Mouse (Mus musculus): ENCODE results near the gene Gm9513.

Gm9513 gene

DNA sequence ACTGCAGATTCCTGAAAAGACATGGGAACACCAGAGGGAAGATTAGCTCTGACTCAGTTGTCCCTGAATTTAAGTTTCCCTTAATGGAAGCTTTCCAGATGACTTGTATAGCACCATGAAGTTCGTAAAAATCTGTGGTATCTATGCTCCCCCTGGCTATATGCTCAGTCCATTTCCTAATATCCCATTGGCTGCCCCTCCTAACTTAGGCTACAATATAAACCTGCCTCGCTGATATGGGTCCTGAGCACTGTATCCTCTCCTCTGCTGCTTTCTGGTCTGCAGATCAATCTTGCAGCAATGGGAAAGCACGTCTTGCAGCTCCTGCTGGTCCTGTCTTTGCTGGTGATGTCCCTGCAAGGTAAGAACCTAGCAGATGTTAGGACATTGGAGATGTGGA is at the start of gene Gm9513:
Gene Gm9513, plus strand, starts transcription at position 301 of the 400 bp plus-strand sequence.
- no peak for DNase-seq

DNA sequence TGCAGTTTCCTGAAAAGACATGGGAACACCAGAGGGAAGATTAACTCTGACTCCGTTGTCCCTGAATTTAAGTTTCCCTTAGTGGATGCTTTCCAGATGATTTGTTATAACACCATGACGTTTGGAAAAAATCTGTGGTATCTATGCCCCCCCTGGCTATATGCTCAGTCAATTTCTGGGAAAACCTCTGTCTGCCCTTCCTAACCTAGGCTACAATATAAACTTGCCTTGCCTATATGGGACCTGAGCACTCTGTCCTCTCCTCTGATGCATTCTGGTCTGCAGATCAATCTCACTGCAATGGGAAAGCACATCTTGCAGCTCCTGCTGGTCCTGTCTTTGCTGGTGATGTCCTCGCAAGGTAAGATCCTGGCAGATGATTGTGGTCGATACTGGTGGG is 43.9 kb upstream of the Gm9513 start, which contains the start of gene Gm7257:
Gene Gm7257, plus strand, starts transcription at position 301 of the 400 bp plus-strand sequence.
- DNase-seq = no peak

DNA sequence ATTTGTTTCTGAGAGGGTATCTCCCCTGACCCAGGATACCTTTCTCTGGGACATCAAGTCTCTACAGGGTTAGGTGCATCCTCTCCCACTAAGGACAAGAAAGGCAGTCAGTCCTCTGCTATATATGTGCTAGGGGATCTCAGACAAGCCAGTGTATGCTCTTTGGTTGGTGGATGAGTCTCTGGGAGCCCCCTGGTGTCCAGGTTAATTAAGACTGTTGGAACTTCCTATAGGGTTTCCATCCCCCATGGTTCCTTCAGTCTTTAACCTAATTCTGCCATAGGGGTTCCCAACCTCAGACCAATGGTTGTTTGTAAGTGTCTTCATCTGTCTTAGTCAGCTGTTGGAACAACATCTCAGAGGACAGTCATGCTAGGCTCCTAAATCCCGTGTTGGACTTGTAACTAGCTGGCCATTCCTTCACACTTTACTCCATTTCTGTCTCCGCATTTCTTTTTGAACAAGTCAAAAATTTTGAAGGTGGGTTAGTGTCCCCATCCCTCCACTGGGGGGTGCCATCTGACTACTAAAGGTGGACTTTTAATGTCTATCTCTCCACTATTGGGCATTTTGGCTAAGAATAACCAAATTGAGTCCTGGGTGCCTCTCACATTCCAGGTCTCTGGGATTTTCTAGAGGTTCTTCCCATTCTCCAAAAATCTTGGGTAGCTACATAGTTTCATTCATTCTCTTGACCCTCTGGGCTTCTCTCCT is 40.2 kb upstream of the Gm9513 start:
- no peak for DNase-seq

DNA sequence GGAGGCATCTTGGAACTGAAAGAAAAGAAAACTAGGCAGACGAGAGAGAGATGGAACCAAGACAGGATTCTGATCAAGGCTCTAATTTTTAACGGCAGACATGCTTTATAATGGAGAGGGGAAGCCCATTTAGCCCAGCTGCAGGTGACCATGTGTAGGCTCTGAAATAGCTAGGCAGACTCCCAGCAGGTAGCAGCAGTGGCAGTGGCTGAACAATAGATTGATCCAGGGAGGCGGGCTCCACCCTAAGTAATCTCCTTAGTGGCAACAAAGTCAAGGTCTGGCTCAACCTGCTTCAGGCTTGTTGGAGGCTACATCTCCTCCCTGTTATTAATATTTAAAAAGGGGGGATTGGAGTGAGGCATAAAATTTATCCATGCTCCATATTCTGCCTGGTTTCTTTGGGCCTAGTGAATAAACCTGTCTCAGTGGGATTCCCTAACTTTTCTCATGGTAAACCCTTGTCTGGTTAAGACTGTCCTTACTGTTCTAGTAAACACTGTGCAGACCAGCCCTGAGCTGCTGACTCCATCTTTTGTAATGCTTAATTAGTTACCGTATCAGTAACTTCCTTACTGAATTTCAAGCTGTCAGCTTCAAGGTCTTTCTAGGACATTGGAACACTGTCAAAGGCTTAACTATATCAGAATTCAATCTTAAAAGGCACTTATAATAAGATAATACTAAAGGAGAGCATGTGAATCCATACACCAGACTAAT is 19.2 kb downstream of the Gm9513 start:
- no peak for DNase-seq

DNA sequence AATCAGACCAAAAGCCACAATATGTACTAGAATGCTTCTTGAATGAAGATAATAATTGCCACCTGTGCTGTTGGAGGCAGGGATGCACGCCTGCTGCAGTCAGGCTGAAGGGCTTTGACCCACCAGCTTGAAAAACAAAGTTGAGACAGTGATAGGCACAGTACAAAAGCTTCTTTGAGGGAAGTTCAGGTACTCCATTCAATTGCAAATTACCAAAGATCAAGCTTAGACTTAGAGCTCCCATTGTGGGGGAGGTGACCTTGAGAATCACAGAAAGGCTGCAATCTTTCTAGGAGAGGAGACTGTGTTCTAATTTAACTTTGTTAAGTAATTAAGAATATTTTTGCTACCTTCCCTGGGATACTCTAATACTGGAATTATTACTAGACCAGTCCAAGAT is 20.4 kb downstream of the Gm9513 start:
- DNase-seq = no peak

DNA sequence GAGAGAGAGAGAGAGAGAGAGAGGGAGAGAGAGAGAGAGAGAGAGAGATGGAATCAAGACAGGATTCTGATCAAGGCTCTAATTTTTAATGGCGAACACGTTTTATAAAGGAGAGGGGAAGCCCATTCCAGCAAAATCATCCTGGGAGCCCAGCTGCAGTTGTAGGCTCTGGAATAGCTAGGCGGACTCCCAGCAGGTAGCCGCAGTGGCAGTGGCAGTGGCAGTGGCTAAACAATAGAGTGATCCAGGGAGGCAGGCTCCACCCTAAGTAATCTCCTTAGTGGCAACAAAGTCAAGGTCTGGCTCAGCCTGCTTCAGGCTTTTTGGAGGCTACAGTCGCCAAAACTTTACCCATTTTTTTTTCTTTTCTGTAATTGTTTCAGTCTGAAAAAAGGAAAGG is 28.8 kb downstream of the Gm9513 start:
- no peak for DNase-seq

Data from right cerebral cortex, adult 18-20 months (tissue).